Mouse (Mus musculus) natural killer cell, adult 2 months (primary cell): ENCODE measurements around the gene Popdc2.
"Not testable (repeated sequence)": the region's sequence is repeated elsewhere in the genome, so short reads cannot be mapped to it uniquely, and the experiment has no call there.

Source experiments
- DNase-seq, 2 experiments: peaks; one replicate each; pipeline ENCODE4 v3.0.0; 2022; ENCODE audit warnings: low spot score in 2 of 2

The Popdc2 gene

GRCm38 (mm10) chr16:38361933-38362332 is at the start of gene Popdc2:
Popdc2 (plus strand) TSS chr16:38362209.
- no peak for DNase-seq

GRCm38 (mm10) chr16:38318492-38318891 is 43.5 kb upstream of the Popdc2 start:
- DNase-seq: no peak

DNA sequence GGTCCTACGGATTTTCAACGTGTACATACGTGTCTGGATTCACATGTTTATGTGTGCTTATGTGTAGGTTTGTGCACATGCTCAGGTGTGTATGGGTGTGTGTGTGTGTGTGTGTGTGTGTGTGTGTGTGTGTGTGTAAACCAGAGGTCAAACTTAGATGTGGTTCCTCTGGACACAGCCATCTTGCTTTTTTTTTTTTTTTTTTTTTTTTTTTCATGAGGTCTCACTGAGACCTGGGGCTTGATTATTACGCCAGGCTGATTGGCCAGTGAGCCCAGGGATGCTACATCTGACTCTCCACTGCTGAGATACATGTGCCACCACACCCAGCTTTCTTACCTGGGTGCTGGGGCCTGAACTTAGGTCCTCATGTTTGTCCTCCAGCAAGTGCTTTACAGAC is 42.9 kb upstream of the Popdc2 start:
- no peak for DNase-seq

DNA sequence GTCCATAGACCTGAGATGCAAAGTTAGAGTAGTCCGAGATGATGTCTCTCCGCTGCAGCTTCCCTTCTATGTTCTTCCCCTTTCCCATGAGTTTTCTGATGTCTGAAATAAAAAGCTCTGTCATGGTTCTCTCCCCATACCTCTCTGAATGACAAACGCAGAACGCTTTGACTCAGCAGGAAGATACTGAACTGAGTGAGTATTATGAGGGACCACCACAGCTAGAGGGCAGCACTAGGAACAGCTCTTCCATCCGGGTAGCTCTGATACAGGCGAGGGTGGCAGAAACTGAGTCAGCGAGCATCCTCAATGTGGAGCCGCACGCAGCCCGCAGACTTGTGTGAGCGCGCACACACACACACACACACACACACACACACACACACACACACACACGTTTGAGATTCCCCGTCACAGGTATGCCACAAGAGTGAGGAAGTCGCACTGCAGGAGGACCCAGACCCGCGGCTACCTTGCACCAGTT is 40.5 kb upstream of the Popdc2 start:
- peak in 1 of 2 experiments; percentile 39 for DNase-seq

DNA sequence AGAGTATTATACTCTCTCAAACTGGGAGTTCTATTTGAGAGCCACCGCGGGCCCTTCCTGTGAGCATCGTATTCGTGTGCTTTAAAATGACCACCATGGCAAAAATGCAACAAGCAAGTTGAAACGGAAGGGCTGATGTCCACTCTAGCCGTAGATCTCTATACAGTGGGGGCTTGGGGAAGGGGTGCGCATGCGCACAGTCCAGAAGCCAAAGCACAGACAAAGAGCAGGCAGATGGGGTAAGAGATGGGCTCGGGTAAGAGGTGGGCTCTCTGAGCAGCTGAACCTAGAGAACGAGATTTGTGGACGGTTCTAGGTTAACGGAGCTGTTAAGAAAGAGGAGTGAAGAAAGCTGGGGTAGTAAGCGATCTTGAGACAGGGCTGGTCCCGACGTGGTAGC is 37.7 kb upstream of the Popdc2 start:
- no peak for DNase-seq

- DNase-seq: no peak
These were observed 35.1 kb upstream of the Popdc2 start for GRCm38 (mm10) chr16:38326778-38327397.

GRCm38 (mm10) chr16:38329340-38329739 is 32.7 kb upstream of the Popdc2 start:
- DNase-seq: no peak

DNA sequence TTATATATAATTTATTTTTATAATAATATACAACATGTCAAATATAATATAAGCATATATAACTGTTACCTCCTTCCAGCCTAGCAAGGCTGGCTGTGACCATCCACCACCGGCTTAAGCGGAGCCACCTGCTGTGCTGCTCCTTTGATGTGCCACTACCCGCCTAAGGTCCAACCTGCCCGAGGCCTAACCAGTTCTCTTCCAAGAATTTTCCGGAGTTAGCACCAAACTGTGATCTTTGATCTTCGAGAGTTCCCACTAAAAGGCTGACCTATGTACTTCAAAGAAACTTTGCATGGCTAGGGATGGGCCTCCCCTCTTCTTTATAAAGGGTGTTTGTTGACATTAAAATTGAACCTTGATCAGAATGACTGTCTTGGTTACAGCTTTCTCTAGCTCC is 27.6 kb upstream of the Popdc2 start:
- no peak for DNase-seq

DNA sequence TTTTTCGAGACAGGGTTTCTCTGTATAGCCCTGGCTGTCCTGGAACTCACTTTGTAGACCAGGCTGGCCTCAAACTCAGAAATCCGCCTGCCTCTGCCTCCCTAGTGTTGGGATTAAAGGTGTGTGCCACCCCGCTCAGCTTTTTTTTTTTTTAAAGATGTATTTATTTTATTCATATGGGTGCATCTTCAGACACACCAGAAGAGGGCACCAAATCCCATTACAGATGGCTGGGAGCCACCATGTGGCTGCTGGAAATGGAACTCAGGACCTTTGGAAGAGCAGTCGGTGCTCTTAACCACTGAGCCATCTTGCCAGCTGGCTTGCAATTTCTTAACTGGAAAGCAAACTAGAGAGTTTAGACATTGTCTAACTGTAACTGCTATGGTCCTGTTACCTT is 23.9 kb upstream of the Popdc2 start:
- not testable (repeated sequence) for DNase-seq

GRCm38 (mm10) chr16:38341396-38342324 is 20.3 kb upstream of the Popdc2 start, which contains the start of gene Maats1:
Maats1 (minus strand) TSS chr16:38342143.
- DNase-seq: peak; percentile 29 to 32

DNA sequence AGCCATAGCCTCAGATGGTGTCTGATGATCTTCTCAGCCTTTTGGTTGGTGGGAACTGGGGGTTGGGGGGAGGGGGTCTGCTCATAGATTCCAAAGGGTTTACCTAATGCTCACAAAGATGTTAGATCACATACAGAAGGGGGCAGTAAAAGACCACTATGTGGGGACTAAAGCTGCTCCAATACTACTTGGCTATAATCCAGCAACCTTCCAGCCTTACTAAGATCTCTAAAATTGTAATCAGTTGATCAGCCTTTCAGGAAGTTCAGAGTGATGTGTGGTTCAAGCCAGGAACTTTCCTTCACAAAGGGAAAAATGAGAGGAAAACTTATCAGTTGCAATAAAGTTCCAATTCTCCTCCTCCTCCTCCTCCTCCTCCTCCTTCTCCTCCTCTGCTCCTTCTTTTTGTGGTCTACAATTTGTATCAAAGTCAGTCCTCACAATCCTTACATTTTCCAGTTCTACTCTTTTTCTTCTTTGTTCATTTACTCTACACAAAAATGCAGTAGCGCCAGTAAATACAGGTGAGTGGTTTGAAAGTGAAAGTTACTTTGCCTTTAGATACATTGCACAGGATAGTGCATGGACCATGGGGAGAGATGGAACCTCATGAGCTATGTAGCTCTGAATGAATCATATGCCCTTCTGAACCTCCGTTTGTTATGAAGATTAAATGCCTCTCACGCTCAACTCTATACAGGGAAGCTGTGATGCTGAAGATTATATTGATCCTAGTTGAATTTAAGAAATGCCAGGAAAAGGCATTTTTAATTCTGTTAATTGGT is 16.9 kb upstream of the Popdc2 start:
- peak in 1 of 2 experiments; percentile 7 for DNase-seq

DNA sequence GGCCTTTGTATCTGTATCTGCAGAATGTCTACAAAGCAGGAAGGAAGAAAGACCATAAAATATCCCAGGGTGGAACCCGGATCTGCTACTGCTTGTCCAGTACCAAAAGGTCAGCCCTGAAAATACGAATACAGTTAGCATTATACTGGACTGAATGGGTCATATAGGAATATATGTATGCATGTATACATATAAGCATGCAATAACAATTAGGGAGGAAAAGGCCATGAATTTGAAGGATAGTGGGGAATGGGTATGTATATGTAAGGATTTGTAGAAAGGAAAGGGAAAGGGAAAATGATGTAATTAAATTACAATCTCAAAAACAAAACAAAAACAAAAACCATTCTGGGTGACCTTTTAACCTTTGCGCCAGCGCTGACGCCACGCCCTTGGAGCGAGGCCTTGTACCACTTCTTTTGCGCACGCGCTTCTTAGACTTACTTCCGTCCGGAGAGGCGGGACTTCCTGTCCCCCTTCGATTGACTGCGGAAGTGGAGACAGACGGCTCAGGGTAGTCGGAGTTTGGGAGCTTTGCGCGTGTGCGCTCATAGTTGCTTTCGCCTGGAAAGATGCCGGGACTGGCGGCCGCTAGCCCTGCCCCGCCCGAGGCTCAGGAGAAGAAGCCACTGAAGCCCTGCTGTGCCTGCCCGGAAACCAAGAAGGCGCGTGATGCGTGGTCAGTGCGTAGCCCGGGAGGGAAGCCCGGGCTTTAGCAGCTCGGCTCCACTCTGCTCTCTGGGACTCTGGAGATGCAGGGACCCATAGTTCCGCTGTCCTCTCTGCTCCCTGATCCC is 15.3 kb upstream of the Popdc2 start, which contains the start of the genes Cox17 and Gm21987:
Cox17 (plus strand) TSS at position 463 of the 797 bp plus-strand sequence.
Gm21987 (plus strand) TSS at position 512 of the 797 bp plus-strand sequence.
- peak; percentile 93 for DNase-seq

- no peak for DNase-seq
These were observed 14.4 kb upstream of the Popdc2 start for GRCm38 (mm10) chr16:38347588-38347987.

DNA sequence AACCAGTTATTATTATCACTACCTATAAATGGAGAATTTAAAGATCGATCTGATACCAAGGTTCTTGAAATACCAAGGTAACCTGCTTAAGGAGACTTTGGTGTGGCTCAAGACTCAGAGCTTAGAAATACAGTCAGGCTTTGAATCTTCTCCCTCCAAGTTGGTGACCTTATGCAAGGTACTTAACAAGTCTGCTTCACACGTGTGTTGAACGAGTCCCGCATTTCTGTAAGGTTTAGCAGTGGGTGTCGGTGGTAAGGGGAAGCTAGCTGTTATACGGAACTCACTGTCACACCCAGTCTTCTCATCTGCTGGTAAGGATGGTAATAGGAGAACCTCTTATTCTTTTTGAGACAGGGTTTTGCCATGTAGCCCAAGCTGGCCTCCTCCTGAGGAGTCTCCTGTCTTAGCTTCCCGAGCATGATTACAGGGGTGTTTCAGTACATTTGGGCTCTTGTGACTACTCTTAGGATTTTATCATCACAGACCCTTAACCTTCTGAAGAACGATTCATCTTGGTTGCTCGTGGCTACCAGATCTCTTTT is 13.7 kb upstream of the Popdc2 start:
- DNase-seq: no peak

- DNase-seq: no peak
These were observed 12.1 kb upstream of the Popdc2 start for GRCm38 (mm10) chr16:38349881-38350280.

- DNase-seq: peak in 1 of 2 experiments; percentile 3
These were observed 11.6 kb upstream of the Popdc2 start for GRCm38 (mm10) chr16:38350361-38350855.

GRCm38 (mm10) chr16:38350939-38351338 is 11.1 kb upstream of the Popdc2 start:
- no peak for DNase-seq

DNA sequence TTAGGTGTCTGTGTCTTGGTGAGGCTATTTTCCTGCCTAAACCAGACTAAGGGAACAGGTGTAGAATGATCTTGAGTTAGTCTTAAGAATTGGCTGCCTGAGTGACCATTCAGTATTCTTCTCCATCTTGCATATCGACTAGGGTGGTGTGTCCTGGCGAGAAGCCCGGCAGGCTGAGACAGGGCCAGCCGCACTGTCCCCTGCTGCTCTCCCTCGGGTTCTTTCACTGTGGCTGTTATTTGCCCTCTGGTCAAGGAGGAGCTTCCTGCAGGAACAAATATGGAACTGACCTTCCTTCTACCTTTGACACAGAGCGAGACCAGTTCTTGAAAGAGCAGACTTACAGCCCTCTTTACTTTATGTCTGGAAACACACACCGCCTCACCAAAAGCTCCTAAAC is 10.0 kb upstream of the Popdc2 start:
- DNase-seq: no peak

- no peak for DNase-seq
These were observed 9.2 kb upstream of the Popdc2 start for GRCm38 (mm10) chr16:38352851-38353250.

DNA sequence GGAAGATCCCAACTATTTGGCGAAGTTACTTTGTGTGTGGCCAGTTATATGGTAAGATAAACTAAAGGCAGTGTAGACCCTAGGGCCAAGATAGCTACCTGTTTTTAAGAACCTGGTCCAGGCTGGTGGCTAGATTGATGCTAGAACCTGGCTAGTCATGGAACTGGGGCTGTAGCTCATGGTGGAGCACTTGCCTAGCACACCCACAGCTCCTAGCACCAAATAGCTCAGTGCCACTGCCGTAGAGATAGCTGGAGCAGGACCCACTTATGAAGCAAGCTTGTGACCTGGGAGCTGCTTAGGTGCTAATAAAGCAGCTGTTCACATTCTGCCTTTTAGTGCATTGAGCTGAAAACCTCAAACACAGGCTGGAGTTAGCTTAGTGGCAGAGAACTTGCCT is 8.4 kb upstream of the Popdc2 start:
- no peak for DNase-seq
